Mouse (Mus musculus) kidney, embryonic 14.5 days (tissue): ENCODE data around the gene Ints6l. TPM values are rescaled to one million over a fixed set of nuclear protein-coding genes. Genes with fewer than 3 reads are reported as not detected.
"Not testable (repeated sequence)": the region's sequence is repeated elsewhere in the genome, so short reads cannot be mapped to it uniquely, and the experiment has no call there.

Source experiments
- ATAC-seq: fragments of 200-750 bp; cut with Nextera tagmentation; 2 replicates; pipeline ENCODE4 v1.8.0; 2017; ENCODE audit warnings: moderate number of reproducible peaks, mild to moderate bottlenecking, moderate TSS enrichment, moderate library complexity; ENCODE audit not compliant: low FRiP score, low TSS enrichment
- H3K27ac ChIP-seq: fragments of 300-500 bp; sonication (generic); 2 replicates; pipeline ENCODE4 v1.5.1; 2014; ENCODE audit warnings: low read depth, mild to moderate bottlenecking, low read length, moderate library complexity, mixed read lengths
- H3K27me3 ChIP-seq: fragments of 300-500 bp; sonication (generic); 2 replicates; pipeline ENCODE4 v1.6.1; 2014; ENCODE audit warnings: mild to moderate bottlenecking, low read length; ENCODE audit not compliant: control insufficient read depth, insufficient read depth
- H3K36me3 ChIP-seq: fragments of 300-500 bp; sonication (generic); 2 replicates; pipeline ENCODE4 v1.6.1; 2014; ENCODE audit warnings: low read length, mixed read lengths; ENCODE audit not compliant: control insufficient read depth, insufficient read depth
- H3K4me1 ChIP-seq: fragments of 300-500 bp; sonication (generic); 2 replicates; pipeline ENCODE4 v1.6.1; 2014; ENCODE audit warnings: low read length, mixed read lengths; ENCODE audit not compliant: control insufficient read depth, insufficient read depth
- H3K4me2 ChIP-seq: fragments of 300-500 bp; sonication (generic); replicated peaks from 2 replicates; pipeline ENCODE4 v1.6.1; 2014; ENCODE audit warnings: low read depth, mild to moderate bottlenecking, low read length
- H3K4me3 ChIP-seq: fragments of 300-500 bp; sonication (generic); 2 replicates; pipeline ENCODE4 v1.5.1; 2014; ENCODE audit warnings: mild to moderate bottlenecking, low read length
- H3K9ac ChIP-seq: fragments of 300-500 bp; sonication (generic); 2 replicates; pipeline ENCODE4 v1.6.1; 2014; ENCODE audit warnings: low read depth, mild to moderate bottlenecking, low read length, moderate library complexity
- H3K9me3 ChIP-seq: fragments of 300-500 bp; sonication (generic); 2 replicates; pipeline ENCODE4 v1.6.1; 2016; ENCODE audit warnings: low read length; ENCODE audit not compliant: control insufficient read depth
- WGBS: fragments of 180-500 bp; shearing (Covaris S2); extraction: QIAGEN DNeasy Blood & Tissue Kit; methylation state at CpG from one replicate; pipeline ENCODE4 v1.1.7; 2014; 5-methylcytosine and 5-hydroxymethylcytosine counted together
- polyA plus RNA-seq: library from polyadenylated mRNA; unstranded; fragments of >200 nt; fragmentation: Nextera tagmentation; extraction: Ambion mirVana; gene quantifications from 2 replicates; pipeline ENCODE4 v1.2.1, GENCODE M21; 2014

Gene Ints6l
- polyA plus RNA-seq, 1 experiment from 2014 or later = 28.8 TPM

GRCm38 (mm10) chrX:56477553-56477952 lies 22.9 kb downstream of the Ints6l start:
- H3K4me3 ChIP-seq = no peak overlapping the region
- ATAC-seq = no peak
- no peak overlapping the region for H3K27ac ChIP-seq
- no peaks in the 10 kb centered on the region for H3K36me3 ChIP-seq
- WGBS = 80% methylated on average over 3 of the region's 3 CpGs
- no peaks in the 10 kb centered on the region for H3K9me3 ChIP-seq
- no peak overlapping the region for H3K4me2 ChIP-seq
- no peak overlapping the region for H3K9ac ChIP-seq
- no peaks in the 10 kb centered on the region for H3K4me1 ChIP-seq
- H3K27me3 ChIP-seq = no peaks in the 10 kb centered on the region

DNA sequence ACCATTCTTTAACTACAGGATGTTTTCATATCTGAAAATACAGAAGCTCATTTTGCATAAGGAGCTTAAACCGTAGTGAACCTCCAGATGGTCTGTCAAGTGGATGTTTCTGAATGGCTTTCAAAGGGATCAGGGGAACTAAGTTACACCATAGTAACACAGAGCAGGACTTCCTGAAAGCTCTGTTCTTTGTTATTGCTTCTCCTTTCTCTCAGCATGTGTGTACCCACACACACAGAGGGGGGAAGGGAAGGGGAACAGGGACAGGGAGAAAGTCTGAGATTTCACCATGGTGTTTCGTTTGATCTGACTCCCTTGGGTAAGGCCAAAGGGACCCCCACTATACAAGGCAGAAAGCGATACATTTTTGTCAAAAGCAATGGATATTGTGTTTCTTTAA lies 27.2 kb downstream of the Ints6l start:
- Histone ChIP-seq H3K4me3 (no peak overlapping the region), H3K9ac (no peak overlapping the region), H3K27me3 (no peaks in the 10 kb centered on the region), H3K9me3 (no peaks in the 10 kb centered on the region), H3K4me2 (no peak overlapping the region), H3K36me3 (no peaks in the 10 kb centered on the region), H3K27ac (no peak overlapping the region), H3K4me1 (no peaks in the 10 kb centered on the region)
- WGBS = 82% methylated on average over 3 of the region's 3 CpGs
- no peak for ATAC-seq

- no peak for ATAC-seq
- Histone ChIP-seq H3K27ac (no peak overlapping the region), H3K4me3 (no peak overlapping the region), H3K9ac (no peak overlapping the region), H3K4me2 (no peak overlapping the region), H3K4me1 (no peaks in the 10 kb centered on the region), H3K36me3 (no peaks in the 10 kb centered on the region), H3K9me3 (no peaks in the 10 kb centered on the region), H3K27me3 (no peaks in the 10 kb centered on the region)
- 26% methylated on average over 1 of the region's 1 CpGs for WGBS
These were observed 35.1 kb downstream of the Ints6l start for GRCm38 (mm10) chrX:56489758-56490157.

DNA sequence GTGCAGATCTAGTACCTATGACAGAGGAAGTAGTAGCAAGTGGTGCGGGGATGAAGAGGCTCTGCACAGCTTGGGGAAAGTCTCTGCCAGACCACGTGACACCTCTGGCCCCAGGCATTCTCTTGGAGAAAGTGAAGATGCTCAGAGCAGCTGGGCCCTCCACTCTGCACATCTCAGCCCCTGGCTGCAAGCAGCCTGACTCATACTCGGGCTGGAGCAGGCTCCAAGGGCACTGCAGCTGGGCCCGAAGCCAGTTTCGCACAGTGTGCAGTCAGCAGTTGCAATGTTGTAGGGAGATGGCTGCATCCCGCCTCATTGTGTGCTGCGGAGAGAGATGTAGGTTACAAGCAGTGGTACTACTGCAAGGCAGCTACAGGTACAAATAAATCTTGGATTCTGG lies 42.6 kb downstream of the Ints6l start:
- peaks cover 2% of the 10 kb centered on the region; the same call in 1 of the 2 replicates for H3K36me3 ChIP-seq
- no peak overlapping the region for H3K4me3 ChIP-seq
- H3K4me1 ChIP-seq = no peaks in the 10 kb centered on the region
- no peak overlapping the region for H3K27ac ChIP-seq
- H3K9me3 ChIP-seq = no peaks in the 10 kb centered on the region
- no peaks in the 10 kb centered on the region for H3K27me3 ChIP-seq
- H3K4me2 ChIP-seq = no peak overlapping the region
- ATAC-seq = no peak
- 85% methylated on average over 7 of the region's 7 CpGs for WGBS
- H3K9ac ChIP-seq = no peak overlapping the region

DNA sequence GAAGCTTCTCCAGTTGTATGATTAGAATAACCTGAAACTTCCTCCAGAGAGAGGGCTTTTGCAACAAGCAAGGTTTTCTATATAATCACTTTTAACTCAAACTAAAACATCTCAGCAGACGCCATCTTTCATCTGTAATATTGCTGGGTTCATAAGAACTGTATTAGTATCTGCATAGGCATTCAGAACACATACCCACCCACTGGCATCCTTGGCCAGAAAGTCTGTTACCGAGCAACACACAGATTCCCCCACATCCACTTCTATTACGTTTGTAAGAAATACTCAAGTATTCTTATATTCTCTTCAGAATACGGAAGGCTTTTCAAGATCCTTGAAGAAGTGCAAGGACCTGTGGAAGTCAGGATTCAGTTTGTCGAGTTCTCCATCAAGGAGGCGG lies 69.8 kb downstream of the Ints6l start, which contains the start of gene Gm10477:
TSS of gene Gm10477 (plus strand) at position 301 of the 400 bp plus-strand sequence.
- ATAC-seq = not testable (repeated sequence)

GRCm38 (mm10) chrX:56531266-56531665 lies 76.6 kb downstream of the Ints6l start:
- Histone ChIP-seq H3K27me3 (no peaks in the 10 kb centered on the region), H3K4me1 (no peaks in the 10 kb centered on the region), H3K9me3 (no peaks in the 10 kb centered on the region), H3K9ac (no peak overlapping the region), H3K4me3 (no peak overlapping the region), H3K4me2 (no peak overlapping the region), H3K36me3 (no peaks in the 10 kb centered on the region), H3K27ac (no peak overlapping the region)
- WGBS = 16% methylated on average over 3 of the region's 3 CpGs
- ATAC-seq = no peak

More for the DNA sequence above, 69.8 kb downstream of the Ints6l start, which contains the start of gene Gm10477:
- H3K9ac ChIP-seq, H3K4me3 ChIP-seq, H3K27ac ChIP-seq, H3K4me2 ChIP-seq, H3K27me3 ChIP-seq, H3K4me1 ChIP-seq, H3K9me3 ChIP-seq, H3K36me3 ChIP-seq: not testable (repeated sequence)
- WGBS = 91% methylated on average over 6 of the region's 6 CpGs

- H3K36me3 ChIP-seq = no peaks in the 10 kb centered on the region
- no peaks in the 10 kb centered on the region for H3K4me1 ChIP-seq
- WGBS = 59% methylated on average over 4 of the region's 4 CpGs
- no peak overlapping the region for H3K4me2 ChIP-seq
- no peaks in the 10 kb centered on the region for H3K9me3 ChIP-seq
- ATAC-seq = no peak
- H3K27ac ChIP-seq = no peak overlapping the region
- H3K9ac ChIP-seq = no peak overlapping the region
- H3K4me3 ChIP-seq = no peak overlapping the region
- no peaks in the 10 kb centered on the region for H3K27me3 ChIP-seq
These were observed 82.5 kb downstream of the Ints6l start for GRCm38 (mm10) chrX:56537162-56537561.

DNA sequence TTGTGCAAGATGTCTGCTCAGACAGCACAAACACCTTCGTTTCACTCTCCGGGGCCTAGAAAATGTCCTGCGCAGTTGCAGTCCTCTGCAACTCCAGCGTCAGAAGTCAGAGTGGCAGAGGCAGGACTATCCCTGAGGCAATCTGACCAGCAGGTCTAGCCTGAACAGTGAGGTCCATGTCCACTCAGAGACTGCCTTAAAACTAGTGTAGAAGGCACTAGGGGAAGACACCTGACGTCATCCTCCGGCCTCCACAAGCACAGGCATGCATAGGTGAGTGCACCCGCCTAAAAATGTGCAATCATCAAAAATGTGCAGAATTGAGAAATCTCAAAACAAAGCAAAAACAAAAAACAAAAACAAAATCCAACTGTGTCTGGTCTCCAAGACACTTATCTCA lies 94.8 kb downstream of the Ints6l start, which contains the start of gene Gm648:
TSS of gene Gm648 (minus strand) at position 101 of the 400 bp plus-strand sequence.
- H3K9ac ChIP-seq = no peak within 1 kb of the TSS
- 86% methylated on average over 7 of the region's 7 CpGs for WGBS
- H3K4me1 ChIP-seq = no peaks in the 10 kb centered on the region
- no peaks in the 10 kb centered on the region for H3K9me3 ChIP-seq
- no peak for ATAC-seq
- H3K27ac ChIP-seq = no peak within 1 kb of the TSS
- no peak within 1 kb of the TSS for H3K4me3 ChIP-seq
- H3K36me3 ChIP-seq = no peaks in the 10 kb centered on the region
- H3K4me2 ChIP-seq = no peak within 1 kb of the TSS
- H3K27me3 ChIP-seq = no peaks in the 10 kb centered on the region

GRCm38 (mm10) chrX:56553584-56553983 lies 98.9 kb downstream of the Ints6l start:
- Histone ChIP-seq H3K4me3 (no peak overlapping the region), H3K36me3 (no peaks in the 10 kb centered on the region), H3K4me2 (no peak overlapping the region), H3K27ac (no peak overlapping the region), H3K9ac (no peak overlapping the region), H3K4me1 (no peaks in the 10 kb centered on the region), H3K27me3 (no peaks in the 10 kb centered on the region), H3K9me3 (no peaks in the 10 kb centered on the region)
- ATAC-seq = no peak
- WGBS = 65% methylated on average over 3 of the region's 3 CpGs
